Mouse (Mus musculus): ENCODE measurements around the gene Col23a1.

- TF ChIP-seq CTCF (IDR thresholded peaks at IDR 0.05; ENCODE audit: extremely low read depth, insufficient read depth, insufficient read length, insufficient replicate concordance) (no peak), POLR2A (IDR thresholded peaks at IDR 0.05; ENCODE audit: low read depth, low read length) (no peak)
These were observed 62.1 kb downstream of the Col23a1 start for GRCm38 (mm10) chr11:51351841-51352240.
